Mouse (Mus musculus): ENCODE results near the gene Rsph9.

Rsph9 gene

DNA sequence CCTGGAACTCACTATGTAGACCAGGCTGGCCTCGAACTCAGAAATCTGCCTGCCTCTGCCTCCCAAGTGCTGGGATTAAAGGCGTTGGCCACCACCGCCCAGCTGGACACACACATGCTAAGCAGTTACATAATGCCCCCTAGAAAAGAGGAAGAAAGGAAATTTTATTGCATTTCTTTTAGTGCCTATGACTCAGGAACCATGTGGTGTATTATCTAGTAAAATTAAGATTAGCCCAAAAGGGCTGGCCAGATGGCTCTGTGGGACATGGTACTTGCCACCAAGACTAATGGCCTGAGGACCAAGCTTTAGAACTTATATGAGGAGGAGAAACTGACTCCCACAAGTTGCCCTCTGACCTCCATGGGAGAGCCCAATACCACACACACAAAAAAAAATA lies 4.1 kb downstream of the Rsph9 start:
- DNase-seq (ENCODE audit: low spot score in 2 of 2): no peak

DNA sequence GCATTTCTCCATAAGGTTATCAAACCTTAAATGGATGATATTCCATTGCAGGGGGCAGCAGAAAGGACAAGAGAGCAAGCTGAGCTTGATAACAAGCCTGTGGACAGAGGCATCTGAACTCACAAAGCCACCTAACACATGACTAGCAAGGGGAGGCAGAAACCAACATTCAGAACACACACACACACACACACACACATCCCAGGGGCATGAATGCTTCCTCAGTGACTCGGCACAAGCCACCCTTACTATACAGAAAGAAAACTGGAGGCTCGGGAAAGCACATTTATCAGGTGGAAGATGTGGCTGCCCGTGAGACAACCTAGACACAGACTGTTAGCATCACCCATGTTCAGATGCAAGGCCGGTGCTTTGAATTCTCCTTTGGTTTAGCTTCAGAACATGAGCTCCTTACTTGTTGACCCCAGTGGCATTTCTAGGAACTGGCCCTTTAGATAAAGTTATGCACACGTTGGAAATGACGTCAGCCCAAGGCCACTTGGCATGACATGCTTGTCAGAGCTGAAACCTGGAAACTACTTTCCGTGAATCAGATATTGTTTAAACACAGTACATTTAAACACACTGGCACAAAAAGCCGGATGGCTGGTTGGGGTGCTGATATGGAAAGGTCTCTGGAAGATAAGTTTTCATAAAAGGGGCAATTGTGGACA lies 5.3 kb downstream of the Rsph9 start:
- no peak for DNase-seq (ENCODE audit: low spot score in 2 of 2)

DNA sequence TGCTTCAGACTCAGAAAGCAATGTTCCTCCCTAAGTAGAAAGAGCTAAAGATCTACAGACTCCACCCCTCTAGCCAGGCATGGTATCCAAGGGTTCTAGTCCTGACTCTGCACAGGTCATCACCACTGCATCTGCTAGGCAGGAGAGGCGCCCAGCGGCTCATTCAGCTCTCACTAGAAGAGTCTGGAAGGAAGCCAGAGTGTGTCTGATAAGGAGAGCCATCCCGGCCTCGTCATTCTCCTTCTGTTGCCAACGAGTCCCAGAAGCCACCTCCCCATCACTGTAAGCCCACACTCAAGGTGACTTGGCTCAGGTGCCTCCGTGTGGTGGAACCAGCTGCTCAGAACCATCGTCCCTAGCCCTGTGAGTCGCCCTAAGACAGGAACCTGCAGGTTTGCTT lies 11.2 kb downstream of the Rsph9 start:
- DNase-seq (ENCODE audit: low spot score in 2 of 2): peak in 1 of 2 experiments; percentile 36

DNA sequence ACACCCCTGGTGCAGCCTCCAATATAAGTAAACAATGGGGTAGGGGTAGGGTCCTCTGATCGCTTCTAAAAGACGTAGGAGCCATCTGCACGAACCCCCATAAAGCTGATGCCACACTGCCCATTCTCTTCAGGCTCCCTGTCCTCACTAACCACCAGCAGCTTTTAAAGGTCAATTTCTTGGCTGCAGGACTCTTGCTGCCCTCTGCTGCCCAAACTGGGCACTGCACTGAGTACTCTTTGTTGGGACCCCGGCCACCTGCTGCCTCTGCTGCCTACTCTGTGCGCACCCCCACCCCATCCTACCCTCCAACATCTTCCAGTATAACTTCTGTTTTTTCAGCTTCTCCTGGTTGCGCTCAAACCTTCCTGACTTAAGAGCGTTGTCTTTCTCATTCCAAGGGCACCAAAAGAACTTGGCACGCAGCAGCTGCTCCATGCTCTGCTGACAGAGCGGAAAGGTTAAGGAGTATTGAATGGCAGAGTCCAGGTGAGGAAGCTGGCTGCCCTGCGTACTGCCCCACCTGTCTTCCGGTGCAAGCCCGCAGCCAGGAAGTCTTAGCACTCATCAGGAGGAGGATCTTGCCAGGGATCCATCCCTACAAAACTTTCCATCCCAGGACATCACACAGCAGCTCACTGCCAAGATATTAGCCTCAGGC lies 11.8 kb downstream of the Rsph9 start:
- DNase-seq (ENCODE audit: low spot score in 2 of 2): peak; percentile 75 to 85

DNA sequence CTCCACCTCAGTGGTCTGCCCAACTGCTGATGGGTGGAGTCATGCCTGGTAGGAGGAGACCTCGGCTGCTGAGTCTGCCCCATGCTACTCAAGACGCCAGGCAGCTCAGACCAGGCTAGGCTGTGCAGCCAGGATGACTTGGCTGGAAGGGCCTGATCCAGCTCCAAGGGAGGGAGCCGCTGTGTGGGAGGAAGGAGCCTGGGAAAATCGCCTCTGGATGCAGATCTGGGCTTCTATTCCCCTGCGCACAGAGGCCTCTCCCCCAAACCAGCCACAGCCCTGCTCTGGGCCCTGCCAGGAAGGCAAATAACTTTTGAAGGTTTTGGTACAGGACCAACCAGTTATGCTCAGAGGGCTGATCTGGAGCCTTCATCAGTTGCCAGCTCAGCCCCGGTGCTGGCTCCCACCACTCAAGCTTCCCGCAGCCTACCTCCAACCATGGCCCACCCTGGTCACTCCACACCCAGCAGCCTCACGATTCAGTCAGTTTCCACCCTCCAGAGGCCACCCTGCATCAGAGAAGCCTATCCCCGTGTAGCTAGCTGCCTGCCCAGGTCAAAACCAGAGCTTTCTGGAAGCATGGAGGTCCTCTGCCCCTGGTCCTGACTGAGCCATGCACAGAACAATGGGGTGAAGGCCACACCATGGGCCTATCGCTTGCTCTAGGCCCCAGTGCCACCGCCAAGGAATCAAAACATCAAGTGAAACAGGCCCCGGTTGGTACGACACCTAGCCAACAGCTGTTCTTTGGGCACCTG lies 14.1 kb downstream of the Rsph9 start:
- DNase-seq (ENCODE audit: low spot score in 2 of 2): no peak

DNA sequence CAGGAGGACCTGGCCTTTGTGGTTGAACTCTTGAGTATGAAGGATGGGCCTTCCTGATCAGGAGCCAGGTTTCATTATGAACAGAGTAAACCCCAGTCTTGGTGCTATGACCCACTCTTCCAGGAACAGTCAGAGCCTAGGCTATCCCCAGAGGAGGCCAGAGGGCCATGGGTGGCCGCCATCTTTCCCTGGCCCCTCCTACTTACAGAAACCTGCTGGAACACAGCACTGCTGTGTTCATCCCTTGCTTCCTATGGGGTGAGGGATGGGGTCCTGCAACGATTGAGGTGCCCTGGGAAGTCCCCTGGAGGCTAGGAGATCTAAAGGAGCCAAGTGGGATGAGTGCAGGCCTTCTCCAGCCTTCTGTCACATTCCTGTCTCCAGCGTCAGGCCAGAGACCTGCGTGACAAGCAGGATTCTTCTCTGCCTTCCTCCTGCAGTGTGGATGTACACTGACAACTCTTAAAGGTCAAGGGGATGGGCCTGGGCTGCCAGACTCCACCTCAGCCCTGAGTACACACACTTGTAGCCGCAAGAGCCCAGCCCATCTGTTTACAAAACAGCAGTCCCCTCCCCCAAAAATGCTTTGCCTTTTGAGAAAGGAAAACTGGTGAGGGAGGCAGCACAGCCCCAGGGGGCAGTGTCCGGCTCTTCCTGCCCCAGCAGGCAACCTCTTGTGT lies 16.1 kb downstream of the Rsph9 start:
- DNase-seq (ENCODE audit: low spot score in 2 of 2): no peak

DNA sequence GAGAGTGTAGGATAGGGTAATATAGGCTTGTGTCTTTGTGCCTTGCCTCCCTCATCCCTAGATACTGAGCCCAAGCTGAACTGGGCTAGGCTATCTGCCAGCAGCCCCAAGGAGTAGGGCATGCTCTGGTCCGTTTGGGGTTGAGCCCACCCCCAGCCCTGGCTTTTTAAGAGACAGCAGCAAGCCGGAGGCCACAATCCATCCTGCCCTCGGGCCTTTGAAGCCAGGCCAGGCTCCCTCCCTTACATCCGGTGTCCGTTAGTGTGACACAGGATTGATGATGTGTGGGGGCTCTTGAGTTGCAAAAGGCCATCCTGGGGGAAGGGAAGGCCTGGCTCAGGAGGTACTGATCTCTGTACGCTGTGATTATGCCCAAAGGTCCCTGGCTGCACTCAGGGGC lies 17.4 kb downstream of the Rsph9 start:
- DNase-seq (ENCODE audit: low spot score in 2 of 2): no peak

DNA sequence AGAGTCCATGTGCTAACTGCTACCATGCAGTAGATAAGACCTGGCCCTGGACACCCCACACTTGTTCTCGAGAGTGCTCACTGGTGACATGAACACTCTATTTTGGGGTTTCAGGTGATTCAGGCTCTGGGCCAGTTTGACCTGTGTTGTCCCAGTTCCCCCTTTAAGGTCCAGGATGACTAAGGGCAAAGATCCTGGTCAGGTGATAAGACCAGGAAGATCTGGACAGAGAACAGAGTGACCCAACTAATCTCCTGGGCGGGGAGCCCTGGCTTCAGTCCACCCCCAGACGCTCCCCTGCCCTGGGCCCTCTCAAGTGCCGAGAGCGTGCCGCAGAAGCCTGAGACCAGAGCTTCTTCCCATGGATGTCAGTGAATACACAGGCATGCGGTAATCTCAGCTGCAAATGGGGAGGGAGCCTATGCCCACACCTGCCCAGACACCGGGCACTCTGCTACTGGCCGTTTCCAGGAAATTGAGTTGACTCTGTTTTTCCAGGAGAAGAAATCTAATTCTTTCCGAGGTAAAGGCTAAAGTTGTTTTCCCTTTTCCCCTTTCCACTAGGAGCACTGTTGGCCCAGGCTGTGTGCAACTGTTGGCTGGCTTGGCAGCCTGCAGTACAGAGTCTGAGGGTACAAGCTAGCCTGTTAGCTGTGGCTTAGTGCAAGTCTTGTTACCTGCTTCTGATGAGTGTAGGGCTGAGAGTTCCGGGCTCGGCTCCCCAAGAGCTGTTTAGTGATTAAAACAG lies 19.9 kb downstream of the Rsph9 start:
- no peak for DNase-seq (ENCODE audit: low spot score in 2 of 2)

DNA sequence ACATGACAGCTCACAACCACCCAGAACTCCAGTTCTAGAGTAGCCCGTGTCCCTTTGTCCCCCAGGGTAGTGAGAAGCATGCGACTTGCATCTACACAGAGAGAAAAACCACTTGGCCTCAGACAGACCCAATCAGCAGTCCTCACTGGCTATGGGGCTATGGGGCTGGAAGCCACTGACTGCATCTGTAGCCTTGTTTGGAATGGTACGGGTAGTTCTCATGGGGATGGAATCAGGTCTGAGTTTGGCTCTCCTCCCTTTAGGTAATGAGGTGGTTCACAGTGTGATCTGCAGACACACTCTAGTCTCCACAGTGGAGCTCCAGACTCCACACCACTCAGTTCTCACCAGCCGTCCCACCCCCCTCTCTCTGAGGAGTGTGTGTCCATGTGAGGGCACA lies 20.7 kb downstream of the Rsph9 start:
- DNase-seq (ENCODE audit: low spot score in 2 of 2): no peak

DNA sequence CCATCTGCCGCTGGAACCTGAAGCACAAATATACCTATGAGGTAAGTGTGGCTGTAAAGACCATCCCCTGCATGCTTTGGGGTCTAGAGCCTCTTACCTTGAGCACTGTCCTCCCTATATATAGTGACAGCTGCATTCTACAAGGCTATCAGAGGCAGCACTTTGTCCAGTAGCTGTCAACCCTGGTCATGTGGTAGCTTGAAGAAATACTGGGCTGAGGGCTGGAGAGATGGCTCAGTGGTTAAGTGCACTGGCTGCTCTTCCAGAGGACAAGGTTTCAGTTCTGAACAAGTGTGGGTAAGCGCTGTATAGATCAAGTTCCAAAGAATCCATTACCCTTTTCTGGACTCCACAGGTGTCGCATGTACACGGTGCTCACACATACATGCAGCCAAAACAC lies 21.2 kb downstream of the Rsph9 start:
- DNase-seq (ENCODE audit: low spot score in 2 of 2): no peak

DNA sequence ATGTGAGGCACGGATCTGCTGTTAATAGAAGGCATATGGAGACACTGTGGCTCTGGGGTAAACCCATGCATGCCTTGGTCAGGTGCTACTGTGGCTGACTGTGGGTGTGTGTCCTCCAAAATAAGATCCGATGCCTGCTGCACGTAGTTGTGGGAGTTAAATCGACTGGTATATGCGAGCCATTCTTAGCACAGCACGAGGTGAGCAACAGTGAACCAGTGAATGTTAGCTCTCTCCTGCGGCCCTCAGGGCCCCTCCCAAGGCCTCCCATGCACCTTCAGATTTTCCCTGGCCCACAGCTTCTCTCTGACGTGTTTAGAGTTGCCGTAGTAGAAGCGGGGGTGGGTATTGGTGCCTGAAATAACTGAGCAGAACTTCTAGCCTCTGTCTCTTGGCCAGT lies 24.4 kb downstream of the Rsph9 start:
- no peak for DNase-seq (ENCODE audit: low spot score in 2 of 2)

DNA sequence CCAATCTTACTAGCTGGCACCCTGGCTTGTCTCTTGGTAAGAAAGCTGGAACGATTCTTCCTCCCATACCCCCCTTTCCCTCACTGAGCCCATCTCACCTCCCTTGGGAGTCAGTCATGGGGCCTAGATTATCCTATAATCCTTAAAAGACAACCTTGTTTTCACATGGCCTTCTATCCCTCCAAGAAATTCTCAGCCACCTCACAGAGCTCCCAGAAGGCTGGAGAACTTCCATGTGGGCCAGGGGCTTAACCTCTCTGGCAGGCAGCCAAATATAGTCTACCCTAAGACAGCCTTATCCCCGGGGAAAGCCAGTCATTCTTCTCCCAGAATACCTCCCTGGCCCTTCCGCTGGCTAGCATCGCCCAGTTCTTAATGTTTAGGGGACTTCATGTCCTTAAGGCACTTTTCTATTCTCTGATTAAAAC lies 25.6 kb downstream of the Rsph9 start:
- no peak for DNase-seq (ENCODE audit: low spot score in 2 of 2)

DNA sequence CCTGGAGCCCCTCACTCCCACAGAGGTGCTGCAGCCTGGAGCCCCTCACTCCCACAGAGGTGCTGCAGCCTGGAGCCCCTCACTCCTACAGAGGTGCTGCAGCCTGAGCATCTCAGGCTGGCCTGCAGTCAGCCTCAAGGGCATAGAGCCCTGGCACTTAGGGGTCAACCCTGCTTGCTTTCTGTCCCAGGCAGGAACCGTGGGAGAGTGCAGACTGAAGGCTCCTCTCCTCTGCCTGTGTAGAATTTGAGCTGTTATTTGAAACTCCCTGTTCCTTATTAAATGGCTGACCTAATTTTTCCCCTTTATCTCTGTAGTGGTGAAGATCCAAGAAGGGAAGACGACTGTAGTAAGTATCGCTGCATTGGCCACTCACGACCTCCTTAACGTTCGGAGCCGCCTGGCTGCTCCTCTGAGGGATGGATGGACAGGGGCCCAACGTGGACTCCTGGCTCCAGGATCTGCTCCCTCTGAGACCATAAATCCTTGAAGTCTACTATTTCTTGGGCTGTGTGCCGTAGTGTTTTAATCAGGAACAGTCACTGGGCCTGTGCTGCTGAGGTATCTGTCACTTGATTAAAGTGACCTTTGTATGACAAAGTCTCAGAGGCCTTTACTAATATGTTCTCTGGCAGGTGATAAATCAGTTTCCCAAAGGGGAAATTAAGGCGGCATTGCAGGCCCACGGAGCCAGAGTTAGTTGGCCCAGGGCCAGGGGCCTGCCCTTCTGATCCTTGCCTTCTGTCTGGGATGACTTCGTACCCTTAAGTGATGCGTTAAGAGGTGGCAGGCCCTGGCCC lies 26.2 kb downstream of the Rsph9 start:
- no peak for DNase-seq (ENCODE audit: low spot score in 2 of 2)

DNA sequence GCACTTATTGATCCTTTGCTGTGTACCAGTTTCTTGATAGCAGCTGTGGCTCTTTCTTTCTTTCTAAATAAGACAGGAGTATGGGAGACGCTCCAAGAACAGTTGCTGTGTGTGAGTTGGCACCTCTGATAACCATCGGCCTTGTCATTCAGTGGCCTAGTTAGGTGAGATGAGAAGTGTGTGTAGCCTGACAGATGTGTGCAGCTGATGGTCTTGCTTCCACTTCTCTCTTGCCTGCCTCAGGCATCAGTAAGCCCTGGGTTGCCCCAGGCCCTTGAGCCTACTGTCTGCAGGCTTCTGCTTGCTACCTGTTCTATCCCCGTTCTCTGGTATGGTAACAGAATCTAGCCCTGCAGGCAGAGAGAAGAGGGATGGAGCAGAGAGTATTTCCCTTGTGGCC lies 27.1 kb downstream of the Rsph9 start:
- no peak for DNase-seq (ENCODE audit: low spot score in 2 of 2)

DNA sequence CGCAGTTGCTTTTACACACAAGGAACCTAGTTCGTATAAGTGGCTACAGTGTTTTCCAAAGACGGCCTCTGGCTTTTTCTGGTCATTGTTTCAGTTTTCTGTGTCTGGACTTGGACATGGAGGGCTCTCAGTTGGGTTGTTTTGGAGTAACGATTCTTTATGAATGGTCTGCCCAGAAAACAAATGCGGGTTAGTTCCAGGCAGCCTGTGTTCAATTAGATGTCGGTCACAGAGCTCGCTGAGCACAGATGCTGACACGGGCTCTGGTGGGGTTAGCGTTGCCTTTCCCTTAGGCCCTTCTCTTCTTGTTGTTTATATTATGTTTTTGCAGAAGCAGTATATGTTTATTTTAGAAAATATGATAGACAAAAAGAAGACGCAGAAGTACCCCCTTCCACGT lies 27.9 kb downstream of the Rsph9 start:
- DNase-seq (ENCODE audit: low spot score in 2 of 2): no peak

DNA sequence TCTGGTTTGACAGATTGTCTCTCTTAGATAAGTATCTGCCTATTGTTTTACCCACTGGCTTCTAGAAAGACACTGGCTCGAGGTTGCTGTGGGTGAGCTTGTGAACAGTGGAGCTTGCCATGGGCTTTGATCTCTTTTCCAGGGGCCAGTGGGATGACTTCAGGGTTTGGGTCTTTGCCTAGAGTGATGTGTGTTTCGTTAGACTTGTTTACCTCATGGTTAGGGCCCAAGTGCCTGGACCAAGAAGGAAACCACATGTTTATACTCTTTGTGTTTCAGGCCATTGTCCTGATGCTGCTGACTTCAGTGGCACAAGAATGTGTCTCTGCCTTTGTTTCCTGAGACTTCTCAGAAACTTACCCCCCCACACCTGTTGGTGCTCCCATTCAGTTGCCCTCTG lies 28.5 kb downstream of the Rsph9 start:
- DNase-seq (ENCODE audit: low spot score in 2 of 2): no peak

DNA sequence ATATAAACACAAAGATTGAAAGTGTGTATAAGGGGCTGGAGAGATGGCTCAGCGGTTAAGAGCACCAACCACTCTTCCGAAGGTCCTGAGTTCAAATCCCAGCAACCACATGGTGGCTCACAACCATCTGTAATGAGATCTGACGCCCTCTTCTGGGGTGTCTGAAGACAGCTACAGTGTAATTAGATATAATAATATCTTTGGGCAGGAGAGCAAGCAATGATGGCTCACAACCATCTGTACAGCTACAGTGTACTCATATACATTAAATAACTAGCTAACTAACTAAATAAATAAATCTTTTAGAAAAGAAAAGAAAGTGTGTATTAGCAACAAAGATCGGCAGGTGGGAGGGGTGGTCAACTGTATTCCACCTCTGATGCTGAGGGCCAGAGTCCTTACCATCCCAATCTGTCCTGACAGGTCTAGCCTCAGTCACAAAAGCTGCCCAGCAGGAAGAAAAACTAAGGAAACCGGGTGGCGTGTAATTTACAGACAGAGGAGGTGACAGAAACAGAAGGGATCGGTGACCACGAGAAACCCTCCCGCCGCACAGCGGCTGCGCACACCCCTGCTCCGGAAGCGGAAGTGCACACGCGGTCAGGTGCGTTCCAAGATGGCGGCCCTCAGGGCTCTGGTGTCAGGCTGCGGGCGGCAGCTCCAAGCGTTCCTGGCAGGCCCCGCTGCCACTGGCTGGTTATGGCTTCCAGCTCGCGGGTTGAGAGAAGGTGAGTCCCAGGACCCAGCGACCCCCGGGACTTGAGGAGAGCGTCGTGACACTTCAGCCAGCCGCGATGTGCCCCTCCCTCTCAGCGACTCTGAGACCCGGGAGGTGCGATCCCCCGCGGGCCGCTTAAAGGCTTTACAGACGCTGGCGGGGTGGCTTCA lies 33.4 kb downstream of the Rsph9 start, which contains the start of gene Mrps18a:
Mrps18a (plus strand) TSS at position 585 of the 888 bp plus-strand sequence.
- DNase-seq (ENCODE audit: low spot score in 2 of 2): peak; percentile 69 to 87

DNA sequence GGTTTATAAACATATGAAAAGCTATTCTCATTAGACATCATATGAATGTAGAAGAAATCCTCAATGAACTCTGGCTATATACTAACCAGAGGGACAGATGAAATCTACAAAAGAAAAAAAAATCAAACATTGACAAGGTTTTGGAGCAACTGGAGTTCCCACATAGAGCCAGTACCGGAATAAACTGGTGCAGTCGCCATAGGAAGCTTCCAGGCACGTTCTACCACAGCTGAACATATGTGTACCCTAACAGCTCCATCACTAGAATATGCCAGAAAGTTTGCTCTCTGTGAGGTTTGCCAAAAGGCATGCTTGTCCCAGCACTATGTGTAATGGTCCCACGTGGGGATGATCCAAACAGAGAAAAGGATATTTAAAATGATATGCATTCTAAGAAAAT lies 35.7 kb downstream of the Rsph9 start:
- DNase-seq (ENCODE audit: low spot score in 2 of 2): no peak

DNA sequence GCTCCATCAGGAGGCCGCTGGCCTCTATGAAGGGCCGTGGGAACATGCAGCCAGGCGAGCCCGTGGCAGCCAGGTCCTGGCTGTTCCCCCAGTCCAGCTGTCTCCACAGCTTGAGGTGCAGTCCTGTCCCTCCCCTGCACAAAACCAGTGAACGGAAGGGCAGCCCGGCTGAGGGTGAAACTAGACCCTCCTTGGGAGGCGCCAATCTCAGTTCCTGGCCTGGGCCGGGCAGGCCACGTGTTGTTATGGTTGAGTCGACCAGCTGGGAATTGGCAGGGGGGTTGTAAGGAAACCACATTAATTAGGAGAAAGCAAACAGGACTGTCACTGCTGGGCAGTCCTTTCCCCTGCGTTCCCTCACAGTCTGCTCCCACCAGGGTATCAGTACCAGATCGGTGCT lies 39.5 kb downstream of the Rsph9 start:
- DNase-seq (ENCODE audit: low spot score in 2 of 2): no peak
